Mouse (Mus musculus): ENCODE measurements around the gene Trip4.

DNA sequence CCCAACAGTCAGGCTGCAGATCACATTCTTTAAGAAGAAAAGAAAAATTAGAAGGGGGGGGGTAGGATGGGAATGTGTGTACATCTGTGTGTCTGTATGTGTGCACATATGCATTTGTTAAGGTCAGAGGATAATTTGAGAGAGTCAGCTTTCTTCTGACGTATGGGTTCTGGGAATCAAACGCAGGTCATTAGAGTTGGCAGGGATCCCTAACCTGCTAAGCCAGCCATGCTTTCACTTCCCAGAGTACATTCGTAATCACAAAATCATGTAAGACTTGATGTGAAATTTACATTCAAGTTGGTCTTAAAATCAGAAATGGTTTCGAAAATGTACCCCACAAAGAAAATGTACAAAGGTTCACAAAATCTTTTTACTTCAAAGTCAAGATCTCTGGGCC, 120.0 kb downstream of the Trip4 start:
- TF ChIP-seq CTCF (IDR thresholded peaks at IDR 0.05) (no peak), EP300 (IDR thresholded peaks at IDR 0.05) (no peak)

Data from lung, postnatal 0 days (tissue).